Mouse (Mus musculus) liver, postnatal 0 days (tissue): ENCODE results near the gene Inava. TPM values are rescaled to one million over a fixed set of nuclear protein-coding genes. Genes with fewer than 3 reads are reported as not detected.
A peak's percentile ranks its signal among the peaks of the same experiment; 100 is the strongest.

Experiments used
- ATAC-seq: fragments of 200-750 bp; cut with Nextera tagmentation; 2 replicates; pipeline ENCODE4 v1.8.0; 2017; ENCODE audit warnings: mild to moderate bottlenecking, moderate library complexity
- DNase-seq: peaks from one replicate; pipeline ENCODE4 v3.0.0-alpha.2; 2016
- H3K27ac ChIP-seq: fragments of 300-500 bp; sonication (generic); 2 replicates; pipeline ENCODE4 v1.5.1; 2014; ENCODE audit warnings: antibody characterized with exemption, moderate library complexity, mild to moderate bottlenecking, low read depth
- H3K27me3 ChIP-seq: fragments of 300-500 bp; sonication (generic); 2 replicates; pipeline ENCODE4 v1.6.1; 2014; ENCODE audit warnings: low read length, control low read depth, mixed read lengths; ENCODE audit not compliant: insufficient read depth
- H3K36me3 ChIP-seq: fragments of 300-500 bp; sonication (generic); replicated peaks from 2 replicates; pipeline ENCODE4 v1.6.1; 2014; ENCODE audit warnings: mild to moderate bottlenecking, control low read depth, low read length, moderate library complexity, mixed read lengths; ENCODE audit not compliant: insufficient read depth
- H3K4me1 ChIP-seq: fragments of 300-500 bp; sonication (generic); 2 replicates; pipeline ENCODE4 v1.6.1; 2014; ENCODE audit warnings: antibody characterized with exemption, mild to moderate bottlenecking, control low read depth; ENCODE audit not compliant: insufficient read depth
- H3K4me2 ChIP-seq: fragments of 300-500 bp; sonication (generic); 2 replicates; pipeline ENCODE4 v1.6.1; 2014; ENCODE audit warnings: low read depth, mild to moderate bottlenecking, low read length, moderate library complexity, mixed read lengths
- H3K4me3 ChIP-seq: fragments of 300-500 bp; sonication (generic); 2 replicates; pipeline ENCODE4 v1.5.1; 2014; ENCODE audit warnings: low read depth, low read length
- H3K9ac ChIP-seq: fragments of 300-500 bp; sonication (generic); replicated peaks from 2 replicates; pipeline ENCODE4 v1.6.1; 2014; ENCODE audit warnings: mild to moderate bottlenecking, moderate library complexity
- H3K9me3 ChIP-seq: fragments of 300-500 bp; sonication (generic); 2 replicates; pipeline ENCODE4 v1.6.1; 2016; ENCODE audit warnings: mild to moderate bottlenecking, control low read depth, low read length, mixed read lengths
- CTCF ChIP-seq: sonication (generic); IDR thresholded peaks from 2 replicates; pipeline ENCODE4 v1.5.1; 2016; ENCODE audit warnings: antibody characterized with exemption, low read depth
- EP300 ChIP-seq: IDR thresholded peaks from 2 replicates; pipeline ENCODE4 v1.6.1; 2016; ENCODE audit warnings: antibody characterized with exemption, low read depth, mild to moderate bottlenecking
- WGBS: fragments of 180-500 bp; shearing (Covaris S2); extraction: QIAGEN DNeasy Blood & Tissue Kit; methylation state at CpG from one replicate; pipeline ENCODE4 v1.1.7; 2014; ENCODE audit not compliant: insufficient replicate concordance; 5-methylcytosine and 5-hydroxymethylcytosine counted together
- polyA plus RNA-seq: library from polyadenylated mRNA; unstranded; fragments of >200 nt; fragmentation: Nextera tagmentation; extraction: Ambion mirVana; gene quantifications from 2 replicates; pipeline ENCODE4 v1.2.1, GENCODE M21; 2015

Gene Inava
- 0.09 TPM in 2 replicates for polyA plus RNA-seq

DNA sequence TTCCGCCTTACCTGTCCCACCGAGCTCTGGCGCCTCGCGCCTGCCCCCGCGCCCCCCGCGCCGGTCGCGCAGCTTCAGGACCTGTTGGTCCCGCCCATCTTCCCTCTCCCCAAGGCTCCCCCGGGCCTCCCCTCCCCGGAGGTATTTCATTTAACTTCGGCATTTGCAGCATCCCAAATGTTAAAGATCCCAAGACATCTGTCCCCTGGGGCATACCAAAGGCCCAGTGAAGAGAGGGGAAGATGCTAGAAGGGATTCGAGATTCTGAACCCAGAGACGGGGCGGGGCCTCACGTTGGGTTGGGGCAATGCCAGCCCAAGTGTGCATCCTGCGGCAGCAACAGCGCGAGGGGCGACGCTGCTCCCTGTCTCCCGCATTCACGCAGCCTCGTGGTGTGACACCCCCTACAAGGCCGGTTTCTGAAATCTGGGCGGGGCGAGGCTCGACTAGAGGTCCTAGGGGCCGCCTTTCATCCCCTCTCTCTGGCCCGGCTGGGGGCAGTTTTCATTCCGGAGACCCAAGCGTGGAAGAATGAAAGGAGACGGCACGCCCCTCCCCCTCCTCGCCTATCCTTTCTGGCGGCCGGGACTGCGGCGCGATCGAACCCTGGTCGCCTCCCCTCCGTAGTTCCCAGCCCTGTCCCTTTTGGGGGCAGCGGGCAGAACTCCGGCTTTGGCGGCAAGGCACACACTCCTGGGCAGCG lies at the start of gene Inava:
Gene Inava, minus strand, starts transcription at position 373 of the 703 bp plus-strand sequence.
- Histone ChIP-seq H3K4me2 (peak within 1 kb of the TSS; percentile 87), H3K4me1 (peaks cover 13% of the 10 kb centered on the region), H3K27ac (no peak within 1 kb of the TSS), H3K27me3 (peaks cover 30% of the 10 kb centered on the region), H3K9me3 (no peaks in the 10 kb centered on the region), H3K4me3 (peak within 1 kb of the TSS; percentile 57), H3K9ac (0 out of 2 replicates have a peak within 1 kb of the TSS, but pooled peaks have one; percentile 30), H3K36me3 (no peaks in the 10 kb centered on the region)
- WGBS, result 3% methylated on average over 41 of the region's 51 CpGs
- peak; percentile 47 for ATAC-seq
- peak; percentile 38 for DNase-seq
- TF ChIP-seq CTCF (no peak; the same call in 1 of the 2 replicates), EP300 (no peak)

GRCm38 (mm10) chr1:136277366-136277765 lies 43.3 kb upstream of the Inava start:
- Histone ChIP-seq H3K36me3 (peaks cover 82% of the 10 kb centered on the region), H3K27me3 (no peaks in the 10 kb centered on the region), H3K9ac (no peak overlapping the region), H3K27ac (no peak overlapping the region), H3K9me3 (no peaks in the 10 kb centered on the region), H3K4me2 (no peak overlapping the region), H3K4me3 (no peak overlapping the region), H3K4me1 (no peaks in the 10 kb centered on the region)
- WGBS, result 92% methylated on average over 8 of the region's 8 CpGs
- TF ChIP-seq CTCF (no peak), EP300 (no peak)
- DNase-seq (no peak), ATAC-seq (no peak)

- WGBS, result 64% methylated on average over 7 of the region's 7 CpGs
Observed at GRCm38 (mm10) chr1:136268224-136268623, 34.2 kb upstream of the Inava start.

GRCm38 (mm10) chr1:136266127-136266526 lies 32.1 kb upstream of the Inava start:
- ATAC-seq (no peak), DNase-seq (no peak)
- Histone ChIP-seq H3K4me3 (no peak overlapping the region), H3K4me1 (no peaks in the 10 kb centered on the region), H3K36me3 (peaks cover 18% of the 10 kb centered on the region), H3K4me2 (no peak overlapping the region), H3K9ac (no peak overlapping the region), H3K27ac (no peak overlapping the region), H3K9me3 (no peaks in the 10 kb centered on the region), H3K27me3 (peaks cover 17% of the 10 kb centered on the region)
- no peak for TF ChIP-seq EP300
- TF ChIP-seq CTCF, result no peak
- WGBS, result 30% methylated on average over 6 of the region's 6 CpGs

More at GRCm38 (mm10) chr1:136268224-136268623, 34.2 kb upstream of the Inava start:
- no peak for TF ChIP-seq CTCF
- no peak for TF ChIP-seq EP300
- no peak for ATAC-seq
- Histone ChIP-seq H3K4me3 (no peak overlapping the region), H3K27ac (no peak overlapping the region), H3K4me1 (no peaks in the 10 kb centered on the region), H3K27me3 (no peaks in the 10 kb centered on the region), H3K36me3 (peaks cover 34% of the 10 kb centered on the region), H3K4me2 (no peak overlapping the region), H3K9me3 (no peaks in the 10 kb centered on the region), H3K9ac (no peak overlapping the region)
- DNase-seq, result no peak

DNA sequence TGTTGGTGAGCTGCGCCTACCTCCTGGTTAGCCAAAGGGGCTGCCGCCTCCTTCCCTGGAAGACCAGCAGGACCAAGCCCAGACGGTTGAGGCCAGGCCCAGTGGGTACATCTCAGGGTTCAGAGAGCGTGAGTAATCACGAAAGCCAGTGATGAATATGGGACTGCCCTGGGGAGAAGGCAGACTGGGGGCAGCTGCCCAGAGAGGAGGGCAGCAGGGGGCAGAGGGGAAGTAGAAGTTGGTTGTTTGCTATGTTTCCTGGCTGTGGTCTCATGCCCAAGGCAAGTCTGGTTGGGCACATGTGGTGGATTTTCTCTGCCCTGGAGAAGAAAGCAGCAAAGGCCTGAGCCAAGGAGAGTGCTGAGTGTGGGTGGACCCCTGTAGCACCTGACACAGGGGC lies 29.3 kb upstream of the Inava start:
- WGBS, result 80% methylated on average over 5 of the region's 5 CpGs

DNA sequence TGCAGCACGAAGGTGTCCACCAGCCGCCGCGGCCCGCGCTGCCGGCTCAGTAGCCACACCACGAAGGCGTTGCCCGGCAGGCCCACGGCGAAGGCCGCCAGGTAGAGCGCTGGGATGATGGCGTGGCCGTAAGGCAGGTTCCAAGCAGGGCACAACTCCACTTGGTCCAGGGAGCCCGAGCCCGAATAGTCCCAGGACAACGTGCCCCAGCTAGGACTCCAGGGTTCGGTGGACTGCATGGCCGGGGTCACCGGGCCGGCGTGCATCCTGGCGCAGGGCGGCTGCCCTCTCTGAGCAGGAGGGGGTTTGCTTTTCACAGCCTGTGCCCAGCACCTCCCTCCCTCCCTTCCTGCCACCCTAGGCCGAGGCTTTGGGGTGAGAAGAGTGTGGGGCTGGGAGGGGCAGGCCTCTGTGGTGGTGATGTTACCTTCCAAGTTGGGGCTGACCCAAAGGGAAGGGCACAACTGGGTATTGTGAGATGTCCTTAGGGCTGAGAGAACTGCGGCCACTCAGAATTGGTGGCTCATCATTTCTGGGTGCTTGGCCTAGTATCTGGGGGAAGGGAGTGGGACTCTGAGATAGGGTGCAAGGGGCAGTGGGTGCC lies 26.7 kb upstream of the Inava start, which contains the start of gene Gpr25:
Gene Gpr25, minus strand, starts transcription at position 239 of the 604 bp plus-strand sequence.
- Histone ChIP-seq H3K4me3 (peak within 1 kb of the TSS; percentile 43), H3K36me3 (no peaks in the 10 kb centered on the region), H3K4me2 (peak within 1 kb of the TSS; percentile 82), H3K9ac (0 out of 2 replicates have a peak within 1 kb of the TSS, but pooled peaks have one; percentile 2), H3K27ac (no peak within 1 kb of the TSS), H3K4me1 (peaks cover 12% of the 10 kb centered on the region), H3K9me3 (no peaks in the 10 kb centered on the region), H3K27me3 (peaks cover 59% of the 10 kb centered on the region)
- DNase-seq (no peak), ATAC-seq (peak; percentile 31)
- TF ChIP-seq CTCF (no peak), EP300 (no peak)
- WGBS, result 13% methylated on average over 28 of the region's 28 CpGs

More for the DNA sequence above, 29.3 kb upstream of the Inava start:
- DNase-seq (no peak), ATAC-seq (no peak)
- H3K36me3 ChIP-seq, result no peaks in the 10 kb centered on the region
- H3K27me3 ChIP-seq, result peaks cover 45% of the 10 kb centered on the region
- H3K4me2 ChIP-seq, result no peak overlapping the region
- no peak overlapping the region for H3K9ac ChIP-seq
- no peaks in the 10 kb centered on the region for H3K9me3 ChIP-seq
- no peak for TF ChIP-seq EP300
- no peak for TF ChIP-seq CTCF
- no peak overlapping the region for H3K4me3 ChIP-seq
- H3K4me1 ChIP-seq, result peaks cover 12% of the 10 kb centered on the region
- H3K27ac ChIP-seq, result no peak overlapping the region
